Mouse (Mus musculus) heart, embryonic 12.5 days (tissue): ENCODE measurements around the gene Gm14408. TPM values are rescaled to one million over a fixed set of nuclear protein-coding genes. Genes with fewer than 3 reads are reported as not detected.
"Not testable (repeated sequence)": the region's sequence is repeated elsewhere in the genome, so short reads cannot be mapped to it uniquely, and the experiment has no call there.

Experiments used
- ATAC-seq: fragments of 200-750 bp; cut with Nextera tagmentation; 2 replicates; pipeline ENCODE4 v1.8.0; 2017; ENCODE audit warnings: moderate TSS enrichment, moderate library complexity; ENCODE audit not compliant: insufficient number of reproducible peaks, low FRiP score
- H3K27ac ChIP-seq: fragments of 300-500 bp; sonication (generic); 2 replicates; pipeline ENCODE4 v1.5.1; 2016; ENCODE audit warnings: mild to moderate bottlenecking, moderate library complexity; ENCODE audit not compliant: poor library complexity, severe bottlenecking
- H3K27me3 ChIP-seq: fragments of 300-500 bp; sonication (generic); replicated peaks from 2 replicates; pipeline ENCODE4 v1.6.1; 2016; ENCODE audit warnings: mild to moderate bottlenecking, moderate library complexity
- H3K36me3 ChIP-seq: fragments of 300-500 bp; sonication (generic); 2 replicates; pipeline ENCODE4 v1.6.1; 2016; ENCODE audit warnings: mild to moderate bottlenecking, moderate library complexity
- H3K4me1 ChIP-seq: fragments of 300-500 bp; sonication (generic); replicated peaks from 2 replicates; pipeline ENCODE4 v1.6.1; 2016; ENCODE audit warnings: mild to moderate bottlenecking
- H3K4me2 ChIP-seq: fragments of 300-500 bp; sonication (generic); 2 replicates; pipeline ENCODE4 v1.6.1; 2016; ENCODE audit warnings: mild to moderate bottlenecking, moderate library complexity
- H3K4me3 ChIP-seq: fragments of 300-500 bp; sonication (generic); 2 replicates; pipeline ENCODE4 v1.5.1; 2016; ENCODE audit warnings: mild to moderate bottlenecking
- H3K9ac ChIP-seq: fragments of 300-500 bp; sonication (generic); 2 replicates; pipeline ENCODE4 v1.6.1; 2016; ENCODE audit warnings: mild to moderate bottlenecking, moderate library complexity
- H3K9me3 ChIP-seq: fragments of 300-500 bp; sonication (generic); replicated peaks from 2 replicates; pipeline ENCODE4 v1.6.1; 2016; ENCODE audit warnings: mild to moderate bottlenecking, moderate library complexity
- WGBS: fragments of 180-500 bp; shearing (Covaris S2); methylation state at CpG from one replicate; pipeline ENCODE4 v1.1.7; 2016; 5-methylcytosine and 5-hydroxymethylcytosine counted together
- polyA plus RNA-seq: library from polyadenylated mRNA; unstranded; fragments of >200 nt; fragmentation: Nextera tagmentation; extraction: Ambion mirVana; gene quantifications from 2 replicates; pipeline ENCODE4 v1.2.1, GENCODE M21; 2016

Gene Gm14408
- not detected in 2 replicates for polyA plus RNA-seq

DNA sequence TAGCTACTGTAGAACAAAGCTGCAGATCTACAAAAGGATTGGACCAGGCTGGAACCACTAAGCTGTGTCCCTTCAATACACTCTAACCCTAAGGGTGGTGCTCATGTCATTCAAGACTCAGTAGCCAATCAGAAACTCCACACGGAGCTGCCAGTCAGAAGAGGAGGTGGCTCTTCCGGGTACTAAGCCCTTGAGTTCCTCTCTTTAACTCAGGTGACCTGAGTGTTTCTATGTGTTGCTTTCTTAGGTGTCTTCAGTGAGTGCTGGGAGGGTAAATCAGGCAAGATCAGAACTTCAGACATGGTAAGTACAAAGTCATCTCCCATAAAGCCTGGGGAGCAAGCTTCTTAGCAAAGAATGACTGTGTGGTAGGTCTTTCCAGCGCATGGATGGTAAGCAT, at the start of gene Gm14408:
TSS of gene Gm14408 (plus strand) at position 301 of the 400 bp plus-strand sequence.
- not testable (repeated sequence) for H3K9me3 ChIP-seq, H3K4me2 ChIP-seq, ATAC-seq, H3K27me3 ChIP-seq, H3K4me3 ChIP-seq, H3K9ac ChIP-seq, H3K36me3 ChIP-seq, H3K27ac ChIP-seq, H3K4me1 ChIP-seq
- 76% methylated on average over 1 of the region's 3 CpGs for WGBS

DNA sequence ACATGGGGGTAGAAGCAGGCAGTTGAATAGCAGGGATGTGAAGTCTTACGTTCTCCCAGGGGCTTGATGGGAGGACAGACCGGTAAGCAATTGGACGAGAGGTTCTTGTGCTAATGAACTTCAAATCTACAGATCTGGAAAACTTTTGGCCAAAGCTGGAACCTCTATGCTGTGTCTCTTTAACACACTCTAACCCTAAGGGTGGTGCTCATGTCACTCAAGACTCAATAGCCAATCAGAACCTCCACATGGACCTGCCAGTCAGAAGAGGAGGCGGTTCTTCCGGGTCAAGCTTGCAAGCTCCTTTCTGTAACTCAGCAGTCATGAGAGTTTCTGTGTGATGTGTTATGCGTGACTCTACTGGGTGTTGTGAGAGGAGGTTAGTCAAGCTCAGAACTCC, 32.6 kb upstream of the Gm14408 start, which contains the start of gene Gm14295:
TSS of gene Gm14295 (plus strand) at position 301 of the 400 bp plus-strand sequence.
- peak within 1 kb of the TSS; percentile 65 for H3K9ac ChIP-seq

DNA sequence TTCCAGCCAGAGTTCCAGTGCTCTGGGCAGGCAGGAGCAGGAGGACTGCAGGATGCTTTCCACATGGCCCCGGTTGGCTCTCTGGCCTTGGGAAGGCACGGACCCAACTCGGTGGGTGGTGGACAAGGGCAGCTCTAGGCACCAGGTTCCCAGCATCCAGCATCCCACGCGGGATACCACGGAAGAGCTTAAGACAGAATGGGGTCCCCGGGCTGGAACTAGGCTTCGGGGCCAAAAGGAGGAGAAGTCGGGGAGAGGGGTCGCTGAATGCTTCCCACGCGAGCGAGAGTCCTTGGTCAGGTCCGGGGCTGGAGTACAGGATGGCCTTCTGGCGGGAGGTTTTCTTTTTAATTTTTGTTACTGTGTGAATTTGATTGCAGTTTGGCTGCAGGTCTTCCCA, 32.2 kb upstream of the Gm14408 start:
- not testable (repeated sequence) for H3K27me3 ChIP-seq, ATAC-seq, H3K4me1 ChIP-seq, H3K36me3 ChIP-seq, H3K27ac ChIP-seq, H3K9me3 ChIP-seq
- 16% methylated on average over 14 of the region's 15 CpGs for WGBS
- peak overlapping the region; percentile 58 for H3K4me2 ChIP-seq
- peak overlapping the region; percentile 57 for H3K4me3 ChIP-seq
- peak overlapping the region; percentile 65 for H3K9ac ChIP-seq

More for the DNA sequence above, 32.6 kb upstream of the Gm14408 start, which contains the start of gene Gm14295:
- not testable (repeated sequence) for H3K27ac ChIP-seq, ATAC-seq, H3K4me1 ChIP-seq, H3K9me3 ChIP-seq, H3K27me3 ChIP-seq, H3K36me3 ChIP-seq
- peak within 1 kb of the TSS; percentile 57 for H3K4me3 ChIP-seq
- peak within 1 kb of the TSS; percentile 58 for H3K4me2 ChIP-seq
- WGBS = no CpG with 5 or more reads among the region's 6 CpGs

Other genes with a start within 250 kb of the Gm14408 start
- 14.2 and 17.6 TPM in 2 replicates for gene Gm14308, start 194.8 kb upstream of the Gm14408 start, polyA plus RNA-seq
- 9.6 and 10.0 TPM in 2 replicates for gene Zfp973, start 160.6 kb upstream of the Gm14408 start, polyA plus RNA-seq
- gene Gm14305, start 122.8 kb upstream of the Gm14408 start, polyA plus RNA-seq = 22.6 and 24.4 TPM in 2 replicates
- 14.3 TPM in 2 replicates for gene Gm14295, start 32.5 kb upstream of the Gm14408 start, polyA plus RNA-seq
- gene Gm14296, start 96.7 kb downstream of the Gm14408 start, polyA plus RNA-seq = 9.9 and 10.6 TPM in 2 replicates
- gene Gm14419, start 169.8 kb downstream of the Gm14408 start, polyA plus RNA-seq = 9.9 and 10.6 TPM in 2 replicates
- not detected in 2 replicates for gene Gm14401, start 243.2 kb downstream of the Gm14408 start, polyA plus RNA-seq